Comparison of ENCODE assay signal across 8 mouse cellular contexts in genomic region chr12:3236163-3236641, GRCm38 (mm10).
DNase-seq lines count a peak whose midpoint lies in the region; ATAC-seq lines count a peak whose summit lies in the region.

No protein-coding gene starts in this region.

- peak overlapping the region; percentile 57 for H3K9ac ChIP-seq in forebrain, embryonic 14.5 days (ENCODE audit: low read length)
- peak overlapping the region; percentile 37; the same call in 1 of the 2 replicates for H3K9ac ChIP-seq in limb, embryonic 15.5 days
- no peak overlapping the region for H3K9ac ChIP-seq in stomach, embryonic 15.5 days

- no peaks in the 10 kb centered on the region for H3K9me3 ChIP-seq in forebrain, embryonic 14.5 days (replicated peaks; ENCODE audit: control insufficient read depth, low read length)
- H3K9me3 ChIP-seq in limb, embryonic 15.5 days: no peaks in the 10 kb centered on the region
- H3K9me3 ChIP-seq in stomach, embryonic 15.5 days: no peaks in the 10 kb centered on the region

- DNase-seq in left cerebral cortex, postnatal 4 days: peak; percentile 24
- no peak for DNase-seq in left cerebral cortex, adult 11 months (ENCODE audit: low spot score)
- DNase-seq in forebrain, embryonic 14.5 days (ENCODE audit: low spot score): peak; percentile 74
- no peak for DNase-seq in adipocyte (ENCODE audit: low spot score)
- no peak for DNase-seq in B cell, adult 2 months

- peak overlapping the region; percentile 58 for H3K4me2 ChIP-seq in forebrain, embryonic 14.5 days (ENCODE audit: low read length)
- peak overlapping the region; percentile 44 for H3K4me2 ChIP-seq in limb, embryonic 15.5 days
- H3K4me2 ChIP-seq in stomach, embryonic 15.5 days: peak overlapping the region; percentile 53

- no peak overlapping the region for H3K27ac ChIP-seq in brown adipose tissue, adult 24 weeks (replicated peaks; ENCODE audit: low read depth, low read length)
- H3K27ac ChIP-seq in forebrain, embryonic 14.5 days (ENCODE audit: low read depth, low read length): peak overlapping the region; percentile 77; the same call in 1 of the 2 replicates
- peak overlapping the region; percentile 85; the same call in 1 of the 2 replicates for H3K27ac ChIP-seq in limb, embryonic 15.5 days
- no peak overlapping the region for H3K27ac ChIP-seq in stomach, embryonic 15.5 days

- 54% methylated on average over 14 of the region's 14 CpGs for WGBS in forebrain, embryonic 14.5 days
- whole genome bisulfite sequencing in limb, embryonic 15.5 days: 70% methylated on average over 13 of the region's 14 CpGs
- 65% methylated on average over 14 of the region's 14 CpGs for WGBS in stomach, embryonic 15.5 days

- peak overlapping the region; percentile 86 for H3K4me3 ChIP-seq in brown adipose tissue, adult 24 weeks (ENCODE audit: insufficient read depth, low read depth, low read length)
- H3K4me3 ChIP-seq in forebrain, embryonic 14.5 days (ENCODE audit: low read depth, low read length): peak overlapping the region; percentile 52
- H3K4me3 ChIP-seq in limb, embryonic 15.5 days: peak overlapping the region; percentile 62
- peak overlapping the region; percentile 57 for H3K4me3 ChIP-seq in stomach, embryonic 15.5 days (replicated peaks)

- ATAC-seq in forebrain, embryonic 14.5 days: peak; percentile 6
- no peak for ATAC-seq in limb, embryonic 15.5 days (ENCODE audit: insufficient number of reproducible peaks, low FRiP score, low TSS enrichment, low read depth)
- ATAC-seq in stomach, embryonic 15.5 days (ENCODE audit: insufficient read depth, low FRiP score, low read depth): no peak

- H3K4me1 ChIP-seq in brown adipose tissue, adult 24 weeks (ENCODE audit: control insufficient read depth, insufficient read depth, insufficient read length, low read length): no peaks in the 10 kb centered on the region
- H3K4me1 ChIP-seq in forebrain, embryonic 14.5 days (ENCODE audit: control insufficient read depth, insufficient read depth, low read length): no peaks in the 10 kb centered on the region
- H3K4me1 ChIP-seq in limb, embryonic 15.5 days: peaks cover 7% of the 10 kb centered on the region; the same call in 1 of the 2 replicates
- H3K4me1 ChIP-seq in stomach, embryonic 15.5 days: no peaks in the 10 kb centered on the region

- peaks cover 29% of the 10 kb centered on the region for H3K36me3 ChIP-seq in forebrain, embryonic 14.5 days (ENCODE audit: control insufficient read depth, insufficient read depth, low read length)
- H3K36me3 ChIP-seq in limb, embryonic 15.5 days: peaks cover 39% of the 10 kb centered on the region
- peaks cover 28% of the 10 kb centered on the region for H3K36me3 ChIP-seq in stomach, embryonic 15.5 days

- H3K27me3 ChIP-seq in forebrain, embryonic 14.5 days (replicated peaks; ENCODE audit: control insufficient read depth, insufficient read depth, low read length): no peaks in the 10 kb centered on the region
- no peaks in the 10 kb centered on the region for H3K27me3 ChIP-seq in limb, embryonic 15.5 days
- no peaks in the 10 kb centered on the region for H3K27me3 ChIP-seq in stomach, embryonic 15.5 days (replicated peaks)

- intact Hi-C loops in left cerebral cortex, postnatal 4 days (cut with DNase I): loop anchor here (5.0 kb wide), 1 partner anchor 71 kb away; the partner anchor contains the start of gene Rab10

Comparison
In these comparisons a context has a peak if more than half of its experiments do, and no peak if none do; other contexts are left out.
1. DNase-seq: peak in left cerebral cortex, postnatal 4 days (single experiment) and forebrain, embryonic 14.5 days (single experiment); none in left cerebral cortex, adult 11 months (single experiment), adipocyte (single experiment) and B cell, adult 2 months (0 of 2).
2. H3K27ac ChIP-seq: peak in forebrain, embryonic 14.5 days (single experiment) and limb, embryonic 15.5 days (single experiment); none in brown adipose tissue, adult 24 weeks (single experiment) and stomach, embryonic 15.5 days (single experiment).
3. Peak in every context shown above with its lines, with median percentiles within 50 percentile points of each other: H3K4me3 ChIP-seq and H3K4me2 ChIP-seq.